Mouse (Mus musculus): ENCODE results near the gene Sgce. TPM values are rescaled to one million over a fixed set of nuclear protein-coding genes. Genes with fewer than 3 reads are reported as not detected.
"Not testable (repeated sequence)": the region's sequence is repeated elsewhere in the genome, so short reads cannot be mapped to it uniquely, and the experiment has no call there.

Gene Sgce
- polyA plus RNA-seq, 1 experiment from 2014 or later = 52.7 TPM

GRCm38 (mm10) chr6:4679981-4680380 is 67.0 kb downstream of the Sgce start:
- no peak overlapping the region for H3K9ac ChIP-seq (ENCODE audit: low read depth, low read length)
- ATAC-seq (replicated peaks; ENCODE audit: insufficient number of reproducible peaks, low FRiP score, low TSS enrichment) = no peak
- WGBS (ENCODE audit: insufficient replicate concordance) = 82% methylated on average over 1 of the region's 1 CpGs

GRCm38 (mm10) chr6:4677356-4677761 is 69.6 kb downstream of the Sgce start:
- no peaks in the 10 kb centered on the region for H3K9me3 ChIP-seq (replicated peaks; ENCODE audit: control insufficient read depth, low read length)
- no peaks in the 10 kb centered on the region for H3K4me1 ChIP-seq (ENCODE audit: control insufficient read depth, insufficient read depth, low read length)
- H3K4me3 ChIP-seq (ENCODE audit: low read depth, low read length) = no peak overlapping the region
- no peak overlapping the region for H3K27ac ChIP-seq (ENCODE audit: low read depth, low read length)
- no peaks in the 10 kb centered on the region for H3K27me3 ChIP-seq (ENCODE audit: control insufficient read depth, insufficient read depth, low read length)
- H3K4me2 ChIP-seq = no peak overlapping the region
- ATAC-seq (replicated peaks; ENCODE audit: insufficient number of reproducible peaks, low FRiP score, low TSS enrichment) = no peak
- no peaks in the 10 kb centered on the region for H3K36me3 ChIP-seq (ENCODE audit: control insufficient read depth, insufficient read depth, low read length)
- 85% methylated on average over 1 of the region's 1 CpGs for WGBS (ENCODE audit: insufficient replicate concordance)
- no peak overlapping the region for H3K9ac ChIP-seq (ENCODE audit: low read depth, low read length)

More at GRCm38 (mm10) chr6:4679981-4680380, 67.0 kb downstream of the Sgce start:
- H3K9me3 ChIP-seq (replicated peaks; ENCODE audit: control insufficient read depth, low read length) = no peaks in the 10 kb centered on the region
- no peak overlapping the region for H3K4me3 ChIP-seq (ENCODE audit: low read depth, low read length)
- H3K36me3 ChIP-seq (ENCODE audit: control insufficient read depth, insufficient read depth, low read length) = no peaks in the 10 kb centered on the region
- no peaks in the 10 kb centered on the region for H3K4me1 ChIP-seq (ENCODE audit: control insufficient read depth, insufficient read depth, low read length)
- no peak overlapping the region for H3K27ac ChIP-seq (ENCODE audit: low read depth, low read length)
- no peak overlapping the region for H3K4me2 ChIP-seq
- H3K27me3 ChIP-seq (ENCODE audit: control insufficient read depth, insufficient read depth, low read length) = no peaks in the 10 kb centered on the region

- 82% methylated on average over 6 of the region's 6 CpGs for WGBS (ENCODE audit: insufficient replicate concordance)
- H3K36me3 ChIP-seq (ENCODE audit: control insufficient read depth, insufficient read depth, low read length) = no peaks in the 10 kb centered on the region
- H3K27ac ChIP-seq (ENCODE audit: low read depth, low read length) = no peak overlapping the region
- no peaks in the 10 kb centered on the region for H3K9me3 ChIP-seq (replicated peaks; ENCODE audit: control insufficient read depth, low read length)
- H3K27me3 ChIP-seq (ENCODE audit: control insufficient read depth, insufficient read depth, low read length) = no peaks in the 10 kb centered on the region
- no peak overlapping the region for H3K9ac ChIP-seq (ENCODE audit: low read depth, low read length)
- no peaks in the 10 kb centered on the region for H3K4me1 ChIP-seq (ENCODE audit: control insufficient read depth, insufficient read depth, low read length)
- ATAC-seq (replicated peaks; ENCODE audit: insufficient number of reproducible peaks, low FRiP score, low TSS enrichment) = no peak
- H3K4me3 ChIP-seq (ENCODE audit: low read depth, low read length) = no peak overlapping the region
- no peak overlapping the region for H3K4me2 ChIP-seq
Observed at GRCm38 (mm10) chr6:4665154-4665553, 81.9 kb downstream of the Sgce start.

GRCm38 (mm10) chr6:4664313-4664712 is 82.7 kb downstream of the Sgce start:
- Histone ChIP-seq H3K4me2 (no peak overlapping the region), H3K4me3 (ENCODE audit: low read depth, low read length) (no peak overlapping the region), H3K27ac (ENCODE audit: low read depth, low read length) (no peak overlapping the region), H3K36me3 (ENCODE audit: control insufficient read depth, insufficient read depth, low read length) (no peaks in the 10 kb centered on the region), H3K4me1 (ENCODE audit: control insufficient read depth, insufficient read depth, low read length) (no peaks in the 10 kb centered on the region), H3K9me3 (replicated peaks; ENCODE audit: control insufficient read depth, low read length) (no peaks in the 10 kb centered on the region), H3K9ac (ENCODE audit: low read depth, low read length) (no peak overlapping the region), H3K27me3 (ENCODE audit: control insufficient read depth, insufficient read depth, low read length) (no peaks in the 10 kb centered on the region)
- ATAC-seq (replicated peaks; ENCODE audit: insufficient number of reproducible peaks, low FRiP score, low TSS enrichment) = no peak
- WGBS (ENCODE audit: insufficient replicate concordance) = 23% methylated on average over 2 of the region's 2 CpGs

GRCm38 (mm10) chr6:4663516-4663915 is 83.5 kb downstream of the Sgce start:
- 40% methylated on average over 2 of the region's 2 CpGs for WGBS (ENCODE audit: insufficient replicate concordance)
- H3K36me3 ChIP-seq (ENCODE audit: control insufficient read depth, insufficient read depth, low read length) = no peaks in the 10 kb centered on the region
- H3K4me1 ChIP-seq (ENCODE audit: control insufficient read depth, insufficient read depth, low read length) = no peaks in the 10 kb centered on the region
- H3K9ac ChIP-seq (ENCODE audit: low read depth, low read length) = no peak overlapping the region
- no peak for ATAC-seq (replicated peaks; ENCODE audit: insufficient number of reproducible peaks, low FRiP score, low TSS enrichment)
- no peaks in the 10 kb centered on the region for H3K9me3 ChIP-seq (replicated peaks; ENCODE audit: control insufficient read depth, low read length)
- no peak overlapping the region for H3K27ac ChIP-seq (ENCODE audit: low read depth, low read length)
- H3K27me3 ChIP-seq (ENCODE audit: control insufficient read depth, insufficient read depth, low read length) = no peaks in the 10 kb centered on the region
- H3K4me3 ChIP-seq (ENCODE audit: low read depth, low read length) = no peak overlapping the region
- no peak overlapping the region for H3K4me2 ChIP-seq

GRCm38 (mm10) chr6:4658861-4659260 is 88.1 kb downstream of the Sgce start:
- no peak overlapping the region for H3K4me2 ChIP-seq
- WGBS (ENCODE audit: insufficient replicate concordance) = 79% methylated on average over 13 of the region's 13 CpGs
- no peaks in the 10 kb centered on the region for H3K9me3 ChIP-seq (replicated peaks; ENCODE audit: control insufficient read depth, low read length)
- no peak overlapping the region for H3K27ac ChIP-seq (ENCODE audit: low read depth, low read length)
- no peak overlapping the region for H3K4me3 ChIP-seq (ENCODE audit: low read depth, low read length)
- H3K4me1 ChIP-seq (ENCODE audit: control insufficient read depth, insufficient read depth, low read length) = no peaks in the 10 kb centered on the region; the same call in 1 of the 2 replicates
- no peaks in the 10 kb centered on the region for H3K36me3 ChIP-seq (ENCODE audit: control insufficient read depth, insufficient read depth, low read length)
- no peak for ATAC-seq (replicated peaks; ENCODE audit: insufficient number of reproducible peaks, low FRiP score, low TSS enrichment)
- no peak overlapping the region for H3K9ac ChIP-seq (ENCODE audit: low read depth, low read length)
- H3K27me3 ChIP-seq (ENCODE audit: control insufficient read depth, insufficient read depth, low read length) = no peaks in the 10 kb centered on the region

- no peak for ATAC-seq (replicated peaks; ENCODE audit: insufficient number of reproducible peaks, low FRiP score, low TSS enrichment)
Observed at GRCm38 (mm10) chr6:4655924-4656323, 91.1 kb downstream of the Sgce start.

GRCm38 (mm10) chr6:4655466-4655865 is 91.5 kb downstream of the Sgce start:
- H3K4me2 ChIP-seq = no peak overlapping the region
- ATAC-seq (replicated peaks; ENCODE audit: insufficient number of reproducible peaks, low FRiP score, low TSS enrichment) = no peak
- H3K4me3 ChIP-seq (ENCODE audit: low read depth, low read length) = no peak overlapping the region
- no peaks in the 10 kb centered on the region for H3K9me3 ChIP-seq (replicated peaks; ENCODE audit: control insufficient read depth, low read length)
- no peak overlapping the region for H3K27ac ChIP-seq (ENCODE audit: low read depth, low read length)
- 28% methylated on average over 5 of the region's 5 CpGs for WGBS (ENCODE audit: insufficient replicate concordance)
- H3K9ac ChIP-seq (ENCODE audit: low read depth, low read length) = no peak overlapping the region
- H3K27me3 ChIP-seq (ENCODE audit: control insufficient read depth, insufficient read depth, low read length) = no peaks in the 10 kb centered on the region
- no peaks in the 10 kb centered on the region for H3K36me3 ChIP-seq (ENCODE audit: control insufficient read depth, insufficient read depth, low read length)
- no peaks in the 10 kb centered on the region; the same call in 1 of the 2 replicates for H3K4me1 ChIP-seq (ENCODE audit: control insufficient read depth, insufficient read depth, low read length)

More at GRCm38 (mm10) chr6:4655924-4656323, 91.1 kb downstream of the Sgce start:
- Histone ChIP-seq H3K27ac (ENCODE audit: low read depth, low read length) (no peak overlapping the region), H3K4me2 (no peak overlapping the region), H3K9ac (ENCODE audit: low read depth, low read length) (no peak overlapping the region), H3K4me3 (ENCODE audit: low read depth, low read length) (no peak overlapping the region), H3K9me3 (replicated peaks; ENCODE audit: control insufficient read depth, low read length) (no peaks in the 10 kb centered on the region), H3K36me3 (ENCODE audit: control insufficient read depth, insufficient read depth, low read length) (no peaks in the 10 kb centered on the region), H3K27me3 (ENCODE audit: control insufficient read depth, insufficient read depth, low read length) (no peaks in the 10 kb centered on the region), H3K4me1 (ENCODE audit: control insufficient read depth, insufficient read depth, low read length) (no peaks in the 10 kb centered on the region; the same call in 1 of the 2 replicates)
- 91% methylated on average over 4 of the region's 4 CpGs for WGBS (ENCODE audit: insufficient replicate concordance)

GRCm38 (mm10) chr6:4653741-4654140 is 93.3 kb downstream of the Sgce start:
- not testable (repeated sequence) for H3K4me1 ChIP-seq (ENCODE audit: control insufficient read depth, insufficient read depth, low read length); ATAC-seq (replicated peaks; ENCODE audit: insufficient number of reproducible peaks, low FRiP score, low TSS enrichment); H3K9me3 ChIP-seq (replicated peaks; ENCODE audit: control insufficient read depth, low read length); H3K4me3 ChIP-seq (ENCODE audit: low read depth, low read length); H3K36me3 ChIP-seq (ENCODE audit: control insufficient read depth, insufficient read depth, low read length); H3K9ac ChIP-seq (ENCODE audit: low read depth, low read length); H3K4me2 ChIP-seq; H3K27me3 ChIP-seq (ENCODE audit: control insufficient read depth, insufficient read depth, low read length); H3K27ac ChIP-seq (ENCODE audit: low read depth, low read length)
- 89% methylated on average over 12 of the region's 12 CpGs for WGBS (ENCODE audit: insufficient replicate concordance)

Data from heart, embryonic 11.5 days (tissue).